Mouse (Mus musculus): ENCODE measurements around the gene Tpm1.

DNA sequence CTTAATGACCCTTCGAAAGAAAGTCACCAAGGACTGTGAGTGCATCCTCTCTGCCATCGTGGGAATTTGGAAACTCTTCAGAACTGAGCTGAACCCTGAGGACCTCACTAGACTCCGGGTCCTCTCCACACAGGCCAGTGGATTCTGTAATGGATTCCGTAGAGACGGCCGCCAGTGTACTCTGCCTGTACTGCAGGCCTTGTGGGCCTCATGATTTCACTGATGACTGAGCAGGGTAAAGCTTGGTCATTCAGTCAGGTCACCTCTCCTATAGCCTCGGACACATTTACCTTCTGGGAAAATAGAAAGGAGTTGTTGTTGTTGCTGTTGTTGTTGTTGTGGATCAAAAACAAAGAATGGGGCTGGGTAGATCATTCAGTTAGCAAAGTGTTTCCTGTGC is 67.1 kb downstream of the Tpm1 start:
- TF ChIP-seq POLR2A (IDR thresholded peaks at IDR 0.05; ENCODE audit: low read depth, low read length) (no peak), CTCF (conservative IDR thresholded peaks at IDR 0.05; ENCODE audit: insufficient read depth, insufficient read length, low read depth, low read length) (no peak)
